Comparison of ENCODE assay signal across 9 mouse cellular contexts in the genomic region with DNA sequence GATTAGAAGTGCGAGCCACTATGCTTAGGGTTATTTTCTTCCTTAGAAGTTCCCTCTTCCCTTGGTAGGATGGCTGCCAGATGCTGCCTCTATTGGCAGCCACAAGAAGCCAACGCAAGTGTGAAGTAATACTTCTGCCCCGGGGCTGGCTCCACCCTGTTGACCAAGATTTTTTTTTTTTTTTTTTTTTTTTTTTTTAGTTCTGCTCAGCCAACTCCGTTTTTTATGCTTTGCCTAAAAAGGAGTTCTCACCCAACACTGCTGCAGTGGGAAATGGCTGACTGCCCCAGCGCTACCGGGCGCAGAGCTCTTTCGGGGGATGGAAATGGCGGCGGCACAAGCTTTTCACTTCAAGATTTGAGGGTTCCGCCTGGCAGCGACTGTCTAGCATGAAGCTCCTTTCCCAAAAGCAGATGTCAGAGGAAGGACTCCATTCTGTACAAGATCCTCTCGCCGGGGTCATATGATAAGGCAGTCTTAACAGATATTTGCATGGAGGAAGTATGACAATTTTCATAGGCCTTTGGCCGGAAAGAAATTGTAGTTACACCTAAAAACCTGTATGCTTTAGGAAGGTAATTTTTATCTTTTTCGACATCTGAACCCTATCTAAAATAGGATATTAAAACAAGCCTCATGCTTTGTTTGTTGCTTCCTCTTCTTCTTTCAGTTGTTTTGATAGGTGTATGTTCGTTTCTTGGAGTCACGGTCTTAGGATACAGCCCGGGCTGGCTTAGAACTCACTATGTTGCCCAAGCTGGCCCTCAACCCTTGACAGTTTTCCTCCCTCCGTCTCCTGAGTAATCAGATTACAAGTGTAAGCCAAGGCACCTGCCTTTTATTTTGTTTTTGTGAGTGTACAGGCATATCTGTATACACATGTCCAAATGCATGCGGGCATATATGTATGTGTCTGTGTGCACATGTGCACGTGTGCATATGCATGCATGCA. TPM values are rescaled to one million over a fixed set of nuclear protein-coding genes. Genes with fewer than 3 reads are reported as not detected.
DNase-seq lines count a peak whose midpoint lies in the region; ATAC-seq and TF ChIP-seq lines count a peak whose summit lies in the region.
"Had no signal": no experiment of that assay in that cellular context is flagged by ENCODE, and none has a peak within 500 bp of the region (broad histone marks: within the 10 kb centered on the region; RNA-seq: fewer than 3 reads in every experiment).

No protein-coding gene starts in this region.

- no peak for TF ChIP-seq POLR2A in myocyte (IDR thresholded peaks at IDR 0.05; ENCODE audit: insufficient read length, low read depth)

- peak; percentile 24 to 31 for DNase-seq in frontal cortex, postnatal 36 days (ENCODE audit: low spot score in 2 of 2)
- DNase-seq in frontal cortex, postnatal 14 days (ENCODE audit: low spot score in 2 of 2): no peak
- DNase-seq in G1E (ENCODE audit: low spot score): peak; percentile 14
- DNase-seq in c-Kit-positive CD71-positive TER-119-positive erythroid progenitor cells, embryonic 14.5 days (ENCODE audit: low spot score): no peak
- DNase-seq in kidney, adult 8-10 months: no peak
- DNase-seq in urinary bladder, postnatal 10 days (ENCODE audit: low spot score): no peak

- H3K9me3 ChIP-seq in G1E (replicated peaks): peaks cover 3% of the 10 kb centered on the region

- H3K36me3 ChIP-seq in G1E (replicated peaks) (no peaks in the 10 kb centered on the region), myocyte (ENCODE audit: control insufficient read depth, insufficient read depth) (no peaks in the 10 kb centered on the region)

- H3ac ChIP-seq in myocyte (ENCODE audit: control insufficient read depth, insufficient read length): no peak overlapping the region

- ATAC-seq in G1E (ENCODE audit: extremely low read depth, insufficient number of reproducible peaks, low FRiP score, poor library complexity, severe bottlenecking): no peak
- ATAC-seq in hematopoietic stem cell, adult 5-6 weeks (replicated peaks in 1 of 2; ENCODE audit: insufficient read depth in 1 of 2, low FRiP score in 2 of 2, low TSS enrichment in 1 of 2, low read depth in 1 of 2, poor library complexity in 2 of 2, severe bottlenecking in 2 of 2): peak; percentile 78 to 83
- ATAC-seq: Patski had no signal

- peak overlapping the region; percentile 57; the same call in 1 of the 2 replicates for H3K4me3 ChIP-seq in G1E (ENCODE audit: low read depth, low read length)
- H3K4me3 ChIP-seq in myocyte: no peak overlapping the region

- H3K4me1 ChIP-seq in G1E (ENCODE audit: insufficient read depth, low read depth, low read length): peaks cover 50% of the 10 kb centered on the region

- no peak for TF ChIP-seq CTCF in G1E (IDR thresholded peaks at IDR 0.05; ENCODE audit: low read depth, low read length)

- H3K4me2 ChIP-seq in myocyte (ENCODE audit: low read depth): no peak overlapping the region

- no peaks in the 10 kb centered on the region for H3K79me2 ChIP-seq in myocyte (ENCODE audit: control insufficient read depth, insufficient read depth)

- H3K27me3 ChIP-seq in G1E (ENCODE audit: insufficient read depth, low read length): peaks cover 8% of the 10 kb centered on the region
- H3K27me3 ChIP-seq in myocyte (ENCODE audit: control insufficient read depth, insufficient read depth, insufficient read length): no peaks in the 10 kb centered on the region
- H3K27me3 ChIP-seq: Patski had no signal

TF ChIP-seq in myocyte, 11 proteins besides CTCF, POLR2A, EP300 and RAD21:
- TF ChIP-seq MAX (IDR thresholded peaks at IDR 0.05; ENCODE audit: low read depth) (no peak), E2F4 (IDR thresholded peaks at IDR 0.05; ENCODE audit: insufficient read depth) (no peak), CEBPB (IDR thresholded peaks at IDR 0.05; ENCODE audit: insufficient read depth, poor library complexity, severe bottlenecking) (0 out of 2 replicates have a peak, but pooled peaks have one; percentile 13)

RNA-seq across cellular contexts. Expression of a gene that starts 54.6 kb away (rescaled TPM):
- total RNA-seq in G1E (2014; fragmentation: Nextera tagmentation) (90.4 and 92.8 TPM in 2 replicates), G1E (2017) (100 and 117 TPM in 2 replicates)
- polyA plus RNA-seq in G1E (2012) (25.6 and 26.0 TPM in 2 replicates), myocyte (2012; fragmentation: generic; extraction: Trizol) (4.5 TPM)
- total RNA-seq in hematopoietic stem cell, adult 5-6 weeks (2017): 101 and 116 TPM in 2 replicates

Comparison
In these comparisons a context has a peak if more than half of its experiments do, and no peak if none do; other contexts are left out.
1. DNase-seq: peak in frontal cortex, postnatal 36 days (2 of 2) and G1E (single experiment); none in frontal cortex, postnatal 14 days (0 of 2), c-Kit-positive CD71-positive TER-119-positive erythroid progenitor cells, embryonic 14.5 days (single experiment), kidney, adult 8-10 months (0 of 2) and urinary bladder, postnatal 10 days (single experiment).